Mouse (Mus musculus) liver, embryonic 12.5 days (tissue): ENCODE results near the gene Arid1b. TPM values are rescaled to one million over a fixed set of nuclear protein-coding genes. Genes with fewer than 3 reads are reported as not detected.

Experiments used
- ATAC-seq: fragments of 200-750 bp; cut with Nextera tagmentation; 2 replicates; pipeline ENCODE4 v1.8.0; 2017; ENCODE audit warnings: moderate number of reproducible peaks, mild to moderate bottlenecking, moderate library complexity
- H3K27ac ChIP-seq: fragments of 300-500 bp; sonication (generic); 2 replicates; pipeline ENCODE4 v1.5.1; 2016; ENCODE audit warnings: mild to moderate bottlenecking
- H3K27me3 ChIP-seq: fragments of 300-500 bp; sonication (generic); replicated peaks from 2 replicates; pipeline ENCODE4 v1.6.1; 2016; ENCODE audit warnings: mild to moderate bottlenecking, moderate library complexity
- H3K36me3 ChIP-seq: fragments of 300-500 bp; sonication (generic); 2 replicates; pipeline ENCODE4 v1.6.1; 2016; ENCODE audit warnings: mild to moderate bottlenecking, moderate library complexity
- H3K4me1 ChIP-seq: fragments of 300-500 bp; sonication (generic); 2 replicates; pipeline ENCODE4 v1.6.1; 2016
- H3K4me2 ChIP-seq: fragments of 300-500 bp; sonication (generic); 2 replicates; pipeline ENCODE4 v1.6.1; 2016; ENCODE audit warnings: mild to moderate bottlenecking, moderate library complexity
- H3K4me3 ChIP-seq: fragments of 300-500 bp; sonication (generic); 2 replicates; pipeline ENCODE4 v1.5.1; 2016; ENCODE audit warnings: mild to moderate bottlenecking, moderate library complexity
- H3K9ac ChIP-seq: fragments of 300-500 bp; sonication (generic); 2 replicates; pipeline ENCODE4 v1.6.1; 2016; ENCODE audit warnings: mild to moderate bottlenecking, moderate library complexity
- H3K9me3 ChIP-seq: fragments of 300-500 bp; sonication (generic); replicated peaks from 2 replicates; pipeline ENCODE4 v1.6.1; 2016; ENCODE audit warnings: mild to moderate bottlenecking, moderate library complexity
- whole genome bisulfite sequencing: fragments of 180-500 bp; shearing (Covaris S2); methylation state at CpG from one replicate; pipeline ENCODE4 v1.1.7; 2016; ENCODE audit not compliant: insufficient replicate concordance; 5-methylcytosine and 5-hydroxymethylcytosine counted together
- polyA plus RNA-seq: library from polyadenylated mRNA; unstranded; fragments of >200 nt; fragmentation: Nextera tagmentation; extraction: Ambion mirVana; gene quantifications from 2 replicates; pipeline ENCODE4 v1.2.1, GENCODE M21; 2016

The Arid1b gene
- polyA plus RNA-seq, 1 experiment from 2014 or later = 5.5 TPM

DNA sequence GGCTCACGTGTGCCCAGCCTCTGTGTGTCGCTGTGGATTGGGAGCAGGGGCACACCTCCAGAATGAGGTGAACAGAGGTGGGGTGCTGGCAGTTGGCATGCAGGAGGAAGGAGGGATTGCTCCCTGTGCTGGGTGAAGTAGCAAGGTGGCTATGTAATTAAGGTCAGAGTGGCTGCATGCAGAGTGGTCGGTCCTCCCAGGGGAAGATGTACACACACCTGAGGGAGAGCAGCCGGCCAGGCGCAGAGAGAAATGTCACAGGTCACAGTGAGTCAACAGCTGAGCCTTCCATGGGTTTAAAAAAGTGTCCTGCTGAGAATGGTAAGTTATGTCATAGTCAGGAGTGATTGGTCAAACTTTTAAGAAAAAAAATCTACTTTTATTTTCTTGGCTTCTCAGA, 14.6 kb downstream of the Arid1b start:
- no peaks in the 10 kb centered on the region for H3K9me3 ChIP-seq
- peaks cover 88% of the 10 kb centered on the region for H3K4me1 ChIP-seq
- H3K4me2 ChIP-seq = no peak overlapping the region
- ATAC-seq = peak; percentile 34; the same call in 1 of the 2 replicates
- H3K27me3 ChIP-seq = no peaks in the 10 kb centered on the region
- WGBS = 79% methylated on average over 5 of the region's 5 CpGs
- H3K9ac ChIP-seq = no peak overlapping the region
- H3K36me3 ChIP-seq = no peaks in the 10 kb centered on the region
- no peak overlapping the region for H3K4me3 ChIP-seq
- no peak overlapping the region for H3K27ac ChIP-seq

GRCm38 (mm10) chr17:5009526-5010260, 15.6 kb downstream of the Arid1b start:
- 56% methylated on average over 12 of the region's 12 CpGs for WGBS
- H3K27ac ChIP-seq = no peak overlapping the region
- H3K4me1 ChIP-seq = peaks cover 83% of the 10 kb centered on the region

DNA sequence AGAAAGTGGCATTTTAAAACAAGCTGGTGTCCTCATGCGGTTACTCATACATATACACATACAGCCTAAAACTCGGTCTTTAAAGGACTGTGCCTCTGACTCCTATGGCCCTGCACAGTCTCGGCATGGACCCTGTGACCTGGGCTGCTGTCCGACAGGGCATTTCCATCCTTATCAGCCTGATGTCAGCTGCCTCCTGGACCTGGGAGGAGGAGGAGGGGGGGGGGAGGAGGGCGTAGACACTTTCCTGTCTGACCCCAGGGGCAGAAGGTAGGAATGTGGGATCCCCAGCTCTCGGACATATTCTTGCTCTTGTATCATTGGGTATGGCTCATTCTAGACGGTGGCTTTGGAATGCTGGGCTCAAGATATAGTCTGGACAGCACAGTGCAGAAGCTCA, 16.6 kb downstream of the Arid1b start:
- H3K9ac ChIP-seq = no peak overlapping the region
- H3K4me2 ChIP-seq = no peak overlapping the region
- WGBS = 33% methylated on average over 7 of the region's 7 CpGs
- H3K27me3 ChIP-seq = no peaks in the 10 kb centered on the region
- no peak overlapping the region for H3K27ac ChIP-seq
- H3K9me3 ChIP-seq = no peaks in the 10 kb centered on the region
- no peak for ATAC-seq
- H3K4me1 ChIP-seq = peaks cover 72% of the 10 kb centered on the region
- H3K4me3 ChIP-seq = no peak overlapping the region
- no peaks in the 10 kb centered on the region for H3K36me3 ChIP-seq

More at GRCm38 (mm10) chr17:5009526-5010260, 15.6 kb downstream of the Arid1b start:
- Histone ChIP-seq H3K4me3 (no peak overlapping the region), H3K4me2 (no peak overlapping the region), H3K27me3 (no peaks in the 10 kb centered on the region), H3K36me3 (no peaks in the 10 kb centered on the region), H3K9me3 (no peaks in the 10 kb centered on the region), H3K9ac (peak overlapping the region; percentile 1; the same call in 1 of the 2 replicates)
- ATAC-seq = no peak

DNA sequence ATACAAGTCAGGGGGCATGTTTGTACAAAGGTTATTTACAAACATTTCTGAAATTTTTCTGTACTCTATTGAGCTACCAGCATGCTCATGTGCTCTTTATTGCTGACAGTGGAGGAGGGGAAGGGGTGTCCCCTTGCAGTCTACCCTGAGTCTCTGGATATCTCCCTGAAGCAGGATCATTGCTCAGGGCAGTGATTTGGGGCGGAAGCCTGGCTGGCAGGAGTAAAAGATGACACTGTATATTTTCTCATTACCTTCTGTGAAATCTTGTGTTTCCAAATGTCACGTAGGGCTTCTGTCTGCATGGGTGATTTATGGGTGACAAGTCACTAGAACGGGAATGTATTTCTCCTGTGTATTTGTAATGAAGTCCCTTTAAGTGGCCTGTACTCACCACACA, 18.0 kb downstream of the Arid1b start:
- Histone ChIP-seq H3K4me1 (peaks cover 67% of the 10 kb centered on the region), H3K27me3 (no peaks in the 10 kb centered on the region), H3K9me3 (no peaks in the 10 kb centered on the region), H3K27ac (no peak overlapping the region), H3K9ac (no peak overlapping the region), H3K36me3 (no peaks in the 10 kb centered on the region), H3K4me3 (no peak overlapping the region), H3K4me2 (no peak overlapping the region)
- ATAC-seq = no peak
- 62% methylated on average over 3 of the region's 3 CpGs for WGBS

DNA sequence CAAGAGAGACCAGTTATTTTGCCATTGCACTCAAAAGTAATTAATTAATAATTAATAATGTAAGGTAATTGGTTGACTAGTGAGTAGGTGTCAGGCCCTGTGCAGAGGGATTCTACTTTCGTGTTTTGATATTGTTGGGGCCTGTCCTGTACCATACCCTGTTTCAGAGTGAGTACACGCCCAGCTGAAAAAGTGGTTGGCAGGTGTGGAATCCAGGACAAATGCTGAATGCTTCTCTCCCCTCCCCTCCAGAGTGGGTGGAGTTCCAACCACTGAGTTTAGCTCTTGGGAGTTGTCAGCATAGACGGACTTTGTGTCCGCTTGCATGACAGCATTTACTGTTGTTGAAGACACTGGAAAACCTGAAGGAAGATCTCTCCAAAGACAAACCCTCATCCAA, 18.4 kb downstream of the Arid1b start:
- WGBS = 67% methylated on average over 4 of the region's 4 CpGs
- H3K4me2 ChIP-seq = no peak overlapping the region
- no peak for ATAC-seq

DNA sequence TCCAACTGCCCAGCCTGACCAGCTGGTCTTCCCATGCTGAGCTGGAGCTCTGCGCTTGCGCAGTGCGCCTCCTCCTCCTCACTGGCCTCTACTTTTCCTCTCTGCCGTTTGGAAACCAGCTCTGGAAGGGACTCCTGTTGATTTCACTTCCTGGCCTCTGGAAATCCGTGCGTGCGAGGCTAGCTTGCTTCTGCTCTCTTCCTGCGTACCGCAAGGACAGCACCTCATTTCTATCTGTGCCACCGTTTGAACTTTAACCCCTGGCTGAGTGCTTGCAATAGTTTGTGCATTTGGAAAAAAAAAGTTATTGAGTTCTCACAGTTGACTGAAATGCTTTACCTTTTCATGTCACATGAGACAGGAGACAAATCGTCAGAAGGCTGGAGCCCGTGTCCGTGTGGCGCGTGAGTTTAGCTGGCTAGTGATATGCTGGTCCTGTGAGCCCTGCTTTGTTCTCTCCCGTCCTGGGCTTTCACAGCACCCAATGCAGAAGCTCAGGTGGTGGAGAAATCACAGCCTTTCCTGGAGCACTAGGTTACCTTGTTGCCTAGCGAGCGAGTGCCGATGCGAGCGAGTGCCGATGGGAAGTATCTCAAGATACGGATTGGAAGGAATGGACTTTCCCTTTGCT, 20.3 kb downstream of the Arid1b start:
- H3K27me3 ChIP-seq = no peaks in the 10 kb centered on the region
- peak overlapping the region; percentile 6; the same call in 1 of the 2 replicates for H3K4me2 ChIP-seq
- peaks cover 52% of the 10 kb centered on the region for H3K4me1 ChIP-seq
- no peak overlapping the region for H3K9ac ChIP-seq
- H3K36me3 ChIP-seq = peaks cover 5% of the 10 kb centered on the region
- ATAC-seq = no peak
- WGBS = 78% methylated on average over 23 of the region's 23 CpGs
- H3K9me3 ChIP-seq = no peaks in the 10 kb centered on the region
- H3K27ac ChIP-seq = peak overlapping the region; percentile 34; the same call in 1 of the 2 replicates
- H3K4me3 ChIP-seq = no peak overlapping the region

More for the DNA sequence above, 18.4 kb downstream of the Arid1b start:
- Histone ChIP-seq H3K36me3 (no peaks in the 10 kb centered on the region), H3K4me1 (peaks cover 63% of the 10 kb centered on the region), H3K27me3 (no peaks in the 10 kb centered on the region), H3K4me3 (no peak overlapping the region), H3K9me3 (no peaks in the 10 kb centered on the region), H3K9ac (no peak overlapping the region), H3K27ac (no peak overlapping the region)

DNA sequence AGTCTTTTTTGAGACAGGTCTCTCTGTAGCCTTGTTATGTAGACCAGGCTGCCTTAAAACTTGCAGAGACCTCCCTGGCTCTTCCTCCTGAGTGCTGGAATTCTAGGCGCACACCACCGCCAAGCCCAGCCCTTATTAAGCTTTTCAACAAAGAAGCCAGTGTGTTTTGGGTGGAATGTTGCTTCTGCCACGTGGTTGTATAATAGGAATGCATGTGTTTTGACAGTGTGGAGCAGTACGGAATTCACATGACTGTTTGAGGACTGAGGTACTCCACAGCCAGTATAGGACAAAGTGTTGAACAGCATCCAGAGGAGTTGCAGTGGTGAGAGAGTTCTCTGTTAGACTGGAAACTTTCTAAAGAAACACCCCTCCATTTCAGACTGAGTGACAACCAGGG, 22.3 kb downstream of the Arid1b start:
- peaks cover 8% of the 10 kb centered on the region for H3K36me3 ChIP-seq
- no peak overlapping the region for H3K4me3 ChIP-seq
- H3K9ac ChIP-seq = no peak overlapping the region
- peaks cover 42% of the 10 kb centered on the region for H3K4me1 ChIP-seq
- ATAC-seq = no peak
- no peaks in the 10 kb centered on the region for H3K9me3 ChIP-seq
- no peaks in the 10 kb centered on the region for H3K27me3 ChIP-seq
- no peak overlapping the region for H3K4me2 ChIP-seq
- 72% methylated on average over 4 of the region's 4 CpGs for WGBS
- no peak overlapping the region for H3K27ac ChIP-seq

GRCm38 (mm10) chr17:5017065-5017464, 22.9 kb downstream of the Arid1b start:
- Histone ChIP-seq H3K4me3 (no peak overlapping the region), H3K36me3 (peaks cover 8% of the 10 kb centered on the region), H3K9me3 (no peaks in the 10 kb centered on the region), H3K4me2 (no peak overlapping the region), H3K4me1 (peaks cover 42% of the 10 kb centered on the region), H3K27ac (no peak overlapping the region), H3K9ac (no peak overlapping the region), H3K27me3 (no peaks in the 10 kb centered on the region)
- 69% methylated on average over 10 of the region's 10 CpGs for WGBS
- ATAC-seq = no peak

DNA sequence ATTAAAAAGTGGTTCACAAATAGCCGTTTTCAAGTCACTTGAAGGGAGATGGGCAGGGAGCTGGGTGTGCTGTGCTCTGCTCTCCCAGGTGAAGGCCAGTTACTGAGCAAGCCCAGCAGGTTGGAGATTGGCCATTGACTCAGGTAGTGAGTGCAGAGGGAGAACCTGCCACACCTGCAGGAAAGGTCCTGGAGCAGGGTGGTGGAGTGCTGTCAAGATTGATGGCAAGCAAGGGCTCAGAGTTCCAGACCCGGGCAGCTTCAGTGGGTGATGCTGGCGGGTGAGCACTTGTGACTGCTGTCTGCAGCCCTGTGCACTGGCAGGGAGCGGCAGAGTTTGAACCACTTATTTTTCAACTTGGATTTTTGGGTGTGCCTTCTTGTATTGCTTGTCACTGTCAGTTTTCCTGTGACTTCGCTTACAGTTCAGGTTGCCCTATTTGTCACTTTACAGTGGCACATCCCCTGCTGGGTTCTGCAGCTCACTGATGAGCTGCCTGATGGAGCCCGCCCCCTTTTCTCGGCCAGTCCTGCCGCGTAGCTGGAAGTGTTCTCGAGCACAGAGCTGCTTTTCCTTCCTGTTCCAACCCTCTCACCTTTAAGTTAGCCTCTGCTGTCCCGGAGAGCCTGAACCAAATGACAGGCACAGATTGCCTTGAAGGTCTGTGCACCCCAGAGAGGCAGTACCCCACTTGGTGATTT, 27.3 kb downstream of the Arid1b start:
- H3K4me2 ChIP-seq = no peak overlapping the region
- no peak overlapping the region for H3K27ac ChIP-seq
- no peak for ATAC-seq

GRCm38 (mm10) chr17:5022019-5022544, 27.9 kb downstream of the Arid1b start:
- no peak for ATAC-seq
- no peak overlapping the region for H3K27ac ChIP-seq
- no peaks in the 10 kb centered on the region for H3K27me3 ChIP-seq
- no peak overlapping the region for H3K9ac ChIP-seq
- peaks cover 26% of the 10 kb centered on the region for H3K4me1 ChIP-seq
- H3K36me3 ChIP-seq = peaks cover 8% of the 10 kb centered on the region
- no peak overlapping the region for H3K4me2 ChIP-seq
- WGBS = 74% methylated on average over 9 of the region's 9 CpGs
- no peak overlapping the region for H3K4me3 ChIP-seq
- no peaks in the 10 kb centered on the region for H3K9me3 ChIP-seq

More for the DNA sequence above, 27.3 kb downstream of the Arid1b start:
- Histone ChIP-seq H3K27me3 (no peaks in the 10 kb centered on the region), H3K9ac (no peak overlapping the region), H3K4me3 (no peak overlapping the region), H3K9me3 (no peaks in the 10 kb centered on the region), H3K36me3 (peaks cover 8% of the 10 kb centered on the region), H3K4me1 (peaks cover 29% of the 10 kb centered on the region)
- WGBS = 37% methylated on average over 11 of the region's 11 CpGs

- no peaks in the 10 kb centered on the region for H3K27me3 ChIP-seq
- no peak for ATAC-seq
- no peaks in the 10 kb centered on the region for H3K9me3 ChIP-seq
- H3K4me1 ChIP-seq = peaks cover 22% of the 10 kb centered on the region
- H3K4me3 ChIP-seq = no peak overlapping the region
- H3K27ac ChIP-seq = no peak overlapping the region
- H3K36me3 ChIP-seq = peaks cover 8% of the 10 kb centered on the region
- no peak overlapping the region for H3K4me2 ChIP-seq
- no peak overlapping the region for H3K9ac ChIP-seq
- WGBS = 70% methylated on average over 10 of the region's 10 CpGs
Observed at GRCm38 (mm10) chr17:5023745-5024144, 29.6 kb downstream of the Arid1b start.

GRCm38 (mm10) chr17:5025400-5025799, 31.3 kb downstream of the Arid1b start:
- Histone ChIP-seq H3K27me3 (no peaks in the 10 kb centered on the region), H3K4me2 (no peak overlapping the region), H3K9ac (no peak overlapping the region), H3K27ac (no peak overlapping the region), H3K4me1 (peaks cover 26% of the 10 kb centered on the region), H3K4me3 (no peak overlapping the region), H3K36me3 (no peaks in the 10 kb centered on the region), H3K9me3 (no peaks in the 10 kb centered on the region)
- no peak for ATAC-seq
- 82% methylated on average over 1 of the region's 1 CpGs for WGBS
